Mouse (Mus musculus): ENCODE measurements around the gene Epb41l4b. TPM values are rescaled to one million over a fixed set of nuclear protein-coding genes. Genes with fewer than 3 reads are reported as not detected.

Epb41l4b gene
- total and polyA plus RNA-seq, 3 experiments, result 0.93 to 4.9 (median 2.0) TPM

DNA sequence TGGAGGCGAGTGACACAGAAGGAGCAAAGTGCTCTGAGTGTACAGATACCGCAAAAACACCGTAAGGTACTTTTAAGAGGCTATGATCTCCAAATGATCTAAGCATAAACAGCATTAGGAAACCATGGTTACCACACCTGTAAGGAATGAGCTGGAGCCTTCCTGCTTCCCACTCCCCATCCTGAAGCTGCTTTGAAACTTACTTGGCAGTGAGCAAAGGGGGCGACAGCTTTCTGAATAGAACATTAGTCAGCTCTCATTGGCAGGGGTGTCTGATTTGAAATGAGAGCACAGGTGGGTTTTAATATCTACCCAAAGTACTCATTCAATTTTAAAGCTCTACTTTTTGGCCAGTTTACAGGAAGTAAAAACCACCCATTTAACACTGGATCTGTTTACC, 54.9 kb downstream of the Epb41l4b start:
- no peaks in the 10 kb centered on the region for H3K79me2 ChIP-seq (replicated peaks; ENCODE audit: control insufficient read depth, extremely low read depth, insufficient read depth, poor library complexity, severe bottlenecking)
- no peaks in the 10 kb centered on the region for H3K9me3 ChIP-seq (replicated peaks; ENCODE audit: low read length)
- no peak for TF ChIP-seq IRF4 (IDR thresholded peaks at IDR 0.05; ENCODE audit: low read depth, low read length)
- no peak for TF ChIP-seq EP300 (IDR thresholded peaks at IDR 0.05; ENCODE audit: low read length)
- no peak for TF ChIP-seq USF1 (IDR thresholded peaks at IDR 0.05; ENCODE audit: low read depth, low read length)
- no peak for TF ChIP-seq MXI1 (IDR thresholded peaks at IDR 0.05; ENCODE audit: low read depth, low read length)
- no peak for TF ChIP-seq ZMIZ1 (IDR thresholded peaks at IDR 0.05; ENCODE audit: low read depth, low read length)
- no peak for TF ChIP-seq ELF1 (IDR thresholded peaks at IDR 0.05; ENCODE audit: low read depth, low read length)
- no peak for TF ChIP-seq RAD21 (IDR thresholded peaks at IDR 0.05; ENCODE audit: low read depth, low read length)
- no peak for TF ChIP-seq MYC (IDR thresholded peaks at IDR 0.05; ENCODE audit: low read depth, low read length)
- no peak for TF ChIP-seq NRF1 (IDR thresholded peaks at IDR 0.05; ENCODE audit: low read depth, low read length)
- TF ChIP-seq USF2 (conservative IDR thresholded peaks at IDR 0.05; ENCODE audit: low read depth, low read length), result no peak
- TF ChIP-seq ZNF384 (IDR thresholded peaks at IDR 0.05; ENCODE audit: low read depth, low read length), result no peak
- no peak for TF ChIP-seq UBTF (IDR thresholded peaks at IDR 0.05; ENCODE audit: low read depth, low read length)
- no peak for TF ChIP-seq ZC3H11A (IDR thresholded peaks at IDR 0.05; ENCODE audit: low read depth, low read length)
- no peak for TF ChIP-seq CHD2 (IDR thresholded peaks at IDR 0.05; ENCODE audit: low read length)
- TF ChIP-seq MAZ (IDR thresholded peaks at IDR 0.05; ENCODE audit: low read depth, low read length), result no peak
- no peak for TF ChIP-seq MAFK (IDR thresholded peaks at IDR 0.05; ENCODE audit: insufficient replicate concordance, low read length)
- TF ChIP-seq E2F4 (IDR thresholded peaks at IDR 0.05; ENCODE audit: insufficient replicate concordance, low read depth, low read length), result no peak
- TF ChIP-seq ETS1 (conservative IDR thresholded peaks at IDR 0.05; ENCODE audit: low read depth, low read length), result no peak
- no peaks in the 10 kb centered on the region for H3K27me3 ChIP-seq (replicated peaks)
- DNase-seq (ENCODE audit: extremely low read depth), result no peak
- H3K4me1 ChIP-seq (ENCODE audit: control insufficient read depth in 1 of 2, insufficient read depth in 2 of 2), result peaks cover 5 to 10% of the 10 kb centered on the region in 2 experiments
- no peak overlapping the region for H3K4me2 ChIP-seq (ENCODE audit: insufficient read depth, low read depth, poor library complexity, severe bottlenecking)
- H3K27ac ChIP-seq (ENCODE audit: insufficient read depth, low read depth), result no peak overlapping the region
- H3K36me3 ChIP-seq (replicated peaks in 1 of 2; ENCODE audit: control insufficient read depth in 1 of 2, insufficient read depth in 1 of 2, low read length in 1 of 2), result no peaks in the 10 kb centered on the region
- H3K4me3 ChIP-seq (replicated peaks in 1 of 3; ENCODE audit: low read depth in 2 of 3, low read length in 2 of 3, poor library complexity in 1 of 3), result no peak overlapping the region
- H3K9ac ChIP-seq (ENCODE audit: insufficient read depth, low read depth), result no peak overlapping the region
- dilution Hi-C loops (cut with MboI; ENCODE audit: extremely low pct_ligation_motif_present, extremely low pct_unique_long_range_greater_than_20kb, low sequenced_read_pairs) (no loop called here), in situ Hi-C loops (cut with MboI; ENCODE audit: low pct_ligation_motif_present, low pct_unique_long_range_greater_than_20kb, low sequenced_read_pairs) (no loop called here)

DNA sequence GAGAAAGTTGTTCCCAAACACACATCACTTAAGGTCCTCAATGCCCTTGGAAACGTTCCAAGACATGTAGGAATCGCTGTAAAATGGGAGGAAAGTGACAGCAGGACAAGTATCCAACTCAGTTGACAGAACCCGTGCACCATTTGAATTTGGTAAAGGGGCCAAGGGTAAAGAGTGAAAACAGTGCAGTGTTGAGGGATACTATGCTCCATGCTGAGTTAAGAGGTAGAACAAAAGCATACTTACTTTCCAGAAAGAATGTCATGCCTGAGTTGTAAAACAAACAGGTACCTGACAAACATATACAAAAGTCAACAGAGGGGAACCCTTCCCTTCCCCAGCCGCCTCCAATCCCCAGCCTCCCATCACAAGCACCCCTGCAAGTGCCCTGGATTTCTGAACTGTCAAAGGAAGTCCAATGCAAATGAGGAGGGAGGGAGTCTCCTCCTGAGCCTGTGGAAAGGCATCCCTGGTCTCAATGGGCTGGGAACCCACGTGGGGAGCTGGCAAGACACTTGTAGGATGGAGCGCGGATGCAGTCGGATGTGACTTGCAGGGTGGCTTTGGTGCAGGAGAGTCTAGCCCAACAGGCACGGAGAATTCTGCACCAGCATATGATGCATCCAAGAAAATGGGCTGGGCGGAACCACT, 57.4 kb downstream of the Epb41l4b start:
- no peaks in the 10 kb centered on the region for H3K9me3 ChIP-seq (replicated peaks; ENCODE audit: low read length)
- H3K36me3 ChIP-seq (replicated peaks in 1 of 2; ENCODE audit: control insufficient read depth in 1 of 2, insufficient read depth in 1 of 2, low read length in 1 of 2), result no peaks in the 10 kb centered on the region
- TF ChIP-seq MEF2A (IDR thresholded peaks at IDR 0.05; ENCODE audit: borderline replicate concordance, low read depth, low read length) (no peak), CHD1 (IDR thresholded peaks at IDR 0.05; ENCODE audit: low read depth, low read length) (no peak), PAX5 (IDR thresholded peaks at IDR 0.05; ENCODE audit: low read length) (no peak), NRF1 (IDR thresholded peaks at IDR 0.05; ENCODE audit: low read depth, low read length) (no peak), NELFE (IDR thresholded peaks at IDR 0.05; ENCODE audit: low read depth, low read length) (no peak)
- no peak overlapping the region for H3K27ac ChIP-seq (ENCODE audit: insufficient read depth, low read depth)
- H3K9ac ChIP-seq (ENCODE audit: insufficient read depth, low read depth), result no peak overlapping the region
- in situ Hi-C loops (cut with MboI; ENCODE audit: low pct_ligation_motif_present, low pct_unique_long_range_greater_than_20kb, low sequenced_read_pairs), result no loop called here
- DNase-seq (ENCODE audit: extremely low read depth), result no peak
- H3K79me2 ChIP-seq (replicated peaks; ENCODE audit: control insufficient read depth, extremely low read depth, insufficient read depth, poor library complexity, severe bottlenecking), result no peaks in the 10 kb centered on the region
- no peak overlapping the region for H3K4me2 ChIP-seq (ENCODE audit: insufficient read depth, low read depth, poor library complexity, severe bottlenecking)
- dilution Hi-C loops (cut with MboI; ENCODE audit: extremely low pct_ligation_motif_present, extremely low pct_unique_long_range_greater_than_20kb, low sequenced_read_pairs), result no loop called here
- H3K4me3 ChIP-seq (replicated peaks in 1 of 3; ENCODE audit: low read depth in 2 of 3, low read length in 2 of 3, poor library complexity in 1 of 3), result no peak overlapping the region
- no peaks in the 10 kb centered on the region for H3K27me3 ChIP-seq (replicated peaks)
- H3K4me1 ChIP-seq (ENCODE audit: control insufficient read depth in 1 of 2, insufficient read depth in 2 of 2), result peaks cover 0 to 2% of the 10 kb centered on the region in 2 experiments; a peak in 1 of 4 replicates

All from CH12.LX (cell line).